Mouse (Mus musculus): ENCODE data around the gene Cnih1. TPM values are rescaled to one million over a fixed set of nuclear protein-coding genes. Genes with fewer than 3 reads are reported as not detected.
A peak's percentile ranks its signal among the peaks of the same experiment; 100 is the strongest.

Cnih1 gene
- total RNA-seq, 2 experiments from 2014 or later, result 54.7 to 55.2 TPM

- TF ChIP-seq CTCF (IDR thresholded peaks at IDR 0.05), result no peak
These were observed 28.9 kb upstream of the Cnih1 start for GRCm38 (mm10) chr14:46816916-46817622.

GRCm38 (mm10) chr14:46815640-46816039, 27.4 kb upstream of the Cnih1 start:
- TF ChIP-seq CTCF (IDR thresholded peaks at IDR 0.05), result no peak
- Histone ChIP-seq H3K4me3 (no peak overlapping the region), H3K27ac (no peak overlapping the region)
- DNase-seq, result no peak
- intact Hi-C loops (cut with DNase I), result no loop called here

More at GRCm38 (mm10) chr14:46816916-46817622, 28.9 kb upstream of the Cnih1 start:
- H3K4me3 ChIP-seq, result no peak overlapping the region
- no peak overlapping the region for H3K27ac ChIP-seq
- intact Hi-C loops (cut with DNase I), result no loop called here
- DNase-seq, result no peak

GRCm38 (mm10) chr14:46807927-46808326, 19.7 kb upstream of the Cnih1 start:
- no peak for TF ChIP-seq CTCF (IDR thresholded peaks at IDR 0.05)
- DNase-seq, result no peak
- H3K27ac ChIP-seq, result no peak overlapping the region
- no peak overlapping the region for H3K4me3 ChIP-seq
- intact Hi-C loops (cut with DNase I), result no loop called here

GRCm38 (mm10) chr14:46806186-46806585, 18.0 kb upstream of the Cnih1 start:
- Histone ChIP-seq H3K4me3 (no peak overlapping the region), H3K27ac (no peak overlapping the region)
- DNase-seq, result no peak
- intact Hi-C loops (cut with DNase I), result no loop called here
- TF ChIP-seq CTCF (IDR thresholded peaks at IDR 0.05), result no peak

- Histone ChIP-seq H3K4me3 (no peak overlapping the region), H3K27ac (no peak overlapping the region)
- TF ChIP-seq CTCF (IDR thresholded peaks at IDR 0.05), result no peak
- DNase-seq, result no peak
- intact Hi-C loops (cut with DNase I), result no loop called here
These were observed 15.6 kb upstream of the Cnih1 start for GRCm38 (mm10) chr14:46803791-46804190.

- no peak overlapping the region for H3K27ac ChIP-seq
- DNase-seq, result no peak
- intact Hi-C loops (cut with DNase I), result no loop called here
- no peak overlapping the region for H3K4me3 ChIP-seq
- TF ChIP-seq CTCF (IDR thresholded peaks at IDR 0.05), result no peak
These were observed 15.0 kb upstream of the Cnih1 start for GRCm38 (mm10) chr14:46803259-46803658.

- DNase-seq, result no peak
- Histone ChIP-seq H3K4me3 (no peak overlapping the region), H3K27ac (no peak overlapping the region)
- TF ChIP-seq CTCF (IDR thresholded peaks at IDR 0.05), result no peak
- intact Hi-C loops (cut with DNase I), result no loop called here
These were observed 12.6 kb upstream of the Cnih1 start for GRCm38 (mm10) chr14:46800684-46801345.

- DNase-seq, result no peak
- no peak for TF ChIP-seq CTCF (IDR thresholded peaks at IDR 0.05)
- H3K4me3 ChIP-seq, result no peak overlapping the region
- intact Hi-C loops (cut with DNase I), result no loop called here
- H3K27ac ChIP-seq, result no peak overlapping the region; the same call in 1 of the 2 replicates
These were observed 5.9 kb upstream of the Cnih1 start for GRCm38 (mm10) chr14:46794157-46794556.

- H3K27ac ChIP-seq, result no peak overlapping the region
These were observed 2.5 kb upstream of the Cnih1 start for GRCm38 (mm10) chr14:46790723-46791122.

GRCm38 (mm10) chr14:46790303-46790702, 2.1 kb upstream of the Cnih1 start:
- TF ChIP-seq CTCF (IDR thresholded peaks at IDR 0.05), result peak; percentile 44
- no peak overlapping the region for H3K27ac ChIP-seq
- intact Hi-C loops (cut with DNase I), result no loop called here

More at GRCm38 (mm10) chr14:46790723-46791122, 2.5 kb upstream of the Cnih1 start:
- no peak for TF ChIP-seq CTCF (IDR thresholded peaks at IDR 0.05)
- no peak for DNase-seq
- intact Hi-C loops (cut with DNase I), result no loop called here
- H3K4me3 ChIP-seq, result no peak overlapping the region

GRCm38 (mm10) chr14:46788505-46788901, 292 bp upstream of the Cnih1 start:
- DNase-seq, result no peak
- intact Hi-C loops (cut with DNase I), result loop anchor here (5.0 kb wide), 1 partner anchor 34 kb away; the partner anchor contains the start of gene Gmfb
- TF ChIP-seq CTCF (IDR thresholded peaks at IDR 0.05), result no peak
- Histone ChIP-seq H3K4me3 (peak overlapping the region; percentile 93), H3K27ac (peak overlapping the region; percentile 92)

More at GRCm38 (mm10) chr14:46790303-46790702, 2.1 kb upstream of the Cnih1 start:
- no peak for DNase-seq
- no peak overlapping the region for H3K4me3 ChIP-seq

- Histone ChIP-seq H3K27ac (peak overlapping the region; percentile 92), H3K4me3 (peak overlapping the region; percentile 93)
- DNase-seq, result no peak
- intact Hi-C loops (cut with DNase I), result loop anchor here (5.0 kb wide), 1 partner anchor 35 kb away; the partner anchor contains the start of gene Gmfb
- no peak for TF ChIP-seq CTCF (IDR thresholded peaks at IDR 0.05)
These were observed 791 bp downstream of the Cnih1 start for GRCm38 (mm10) chr14:46787454-46787786.

GRCm38 (mm10) chr14:46785247-46785646, 3.0 kb downstream of the Cnih1 start:
- Histone ChIP-seq H3K27ac (no peak overlapping the region), H3K4me3 (no peak overlapping the region)
- TF ChIP-seq CTCF (IDR thresholded peaks at IDR 0.05), result no peak
- intact Hi-C loops (cut with DNase I), result loop anchor here (5.0 kb wide), 1 partner anchor 37 kb away; the partner anchor contains the start of gene Gmfb
- DNase-seq, result no peak

Data from gastrocnemius, adult 2 months (tissue).